Mouse (Mus musculus) myocyte (in vitro differentiated cells): Measurements from ENCODE around the gene Rbm26.

ENCODE experiments used
- E2F4 ChIP-seq: IDR thresholded peaks from one replicate; pipeline ENCODE4 v1.6.1; 2011; ENCODE audit warnings: mild to moderate bottlenecking, control low read depth, moderate library complexity; ENCODE audit not compliant: insufficient read depth
- MYOG ChIP-seq, 3 experiments: IDR thresholded peaks; one replicate each; pipeline ENCODE4 v1.6.1; 2011; ENCODE audit warnings: control low read depth in 2 of 3, low read depth in 2 of 3, mild to moderate bottlenecking in 2 of 3; ENCODE audit not compliant: insufficient read length in 2 of 3, control insufficient read depth in 1 of 3, insufficient read depth in 1 of 3
- POLR2A ChIP-seq: IDR thresholded peaks from one replicate; pipeline ENCODE4 v1.6.1; 2011; ENCODE audit warnings: low read depth, mild to moderate bottlenecking, control low read depth, moderate library complexity; ENCODE audit not compliant: insufficient read length

DNA sequence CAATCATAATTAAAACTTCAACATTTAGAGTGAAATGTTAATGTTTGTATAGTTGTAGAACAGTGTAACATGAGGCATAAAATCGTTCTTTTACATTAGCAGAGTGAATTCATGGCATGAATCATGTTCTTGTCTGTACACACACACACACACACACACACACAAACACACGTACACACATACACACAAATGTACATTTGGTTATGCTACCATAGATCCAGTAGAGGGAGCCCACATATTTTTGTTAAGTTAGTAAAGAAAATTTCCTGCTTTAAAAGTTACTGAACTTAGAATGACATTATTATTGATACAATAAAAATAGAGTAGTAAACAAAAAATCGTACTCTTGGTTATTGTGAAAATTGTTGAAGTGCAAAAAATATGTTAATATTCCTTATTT is 7.7 kb upstream of the Rbm26 start:
- TF ChIP-seq MYOG (IDR thresholded peaks at IDR 0.05; ENCODE audit: control insufficient read depth in 1 of 3, insufficient read depth in 1 of 3, insufficient read length in 2 of 3, low read depth in 2 of 3) = no peak
- TF ChIP-seq POLR2A = no peak
- no peak for TF ChIP-seq E2F4
